Mouse (Mus musculus) heart, adult 18-20 months (tissue): ENCODE results near the gene 2010111I01Rik. TPM values are rescaled to one million over a fixed set of nuclear protein-coding genes. Genes with fewer than 3 reads are reported as not detected.

ENCODE experiments used
- DNase-seq, 2 experiments: peaks; one replicate each; pipeline ENCODE4 v3.0.0; 2021 to 2022; ENCODE audit warnings: mixed read lengths in 1 of 2
- total RNA-seq, 2 experiments: library from RNA; stranded (reverse); gene quantifications; 2 replicates each; pipeline ENCODE4 v1.2.3; 2021

Gene 2010111I01Rik
- total RNA-seq, 2 experiments from 2014 or later: 82.0 to 84.9 TPM

GRCm38 (mm10) chr13:63258671-63259070 is 294.0 kb downstream of the 2010111I01Rik start:
- DNase-seq: no peak

GRCm38 (mm10) chr13:63260133-63260532 is 295.4 kb downstream of the 2010111I01Rik start:
- DNase-seq: no peak

GRCm38 (mm10) chr13:63260753-63261631 is 296.3 kb downstream of the 2010111I01Rik start:
- peak; percentile 64 to 66 for DNase-seq

DNA sequence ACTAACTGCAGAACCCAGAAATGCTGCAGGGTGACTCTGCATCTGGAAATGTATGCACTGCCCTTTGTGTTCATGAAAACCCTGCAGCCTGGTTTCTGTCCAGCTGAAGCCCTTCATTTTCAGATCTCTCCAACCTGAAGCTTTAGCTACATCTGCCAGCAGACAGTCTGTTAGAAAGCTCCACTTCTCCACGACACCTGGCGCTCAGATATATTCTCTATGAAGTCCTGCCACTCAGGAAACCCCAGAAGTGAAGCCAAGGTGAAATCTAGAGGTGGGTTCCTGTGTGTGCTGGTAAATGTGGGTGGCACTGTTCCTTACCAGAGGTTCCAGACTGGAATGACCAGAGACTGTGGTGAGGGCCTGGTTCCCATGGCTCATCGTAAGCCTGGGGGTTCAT is 297.0 kb downstream of the 2010111I01Rik start:
- no peak for DNase-seq

DNA sequence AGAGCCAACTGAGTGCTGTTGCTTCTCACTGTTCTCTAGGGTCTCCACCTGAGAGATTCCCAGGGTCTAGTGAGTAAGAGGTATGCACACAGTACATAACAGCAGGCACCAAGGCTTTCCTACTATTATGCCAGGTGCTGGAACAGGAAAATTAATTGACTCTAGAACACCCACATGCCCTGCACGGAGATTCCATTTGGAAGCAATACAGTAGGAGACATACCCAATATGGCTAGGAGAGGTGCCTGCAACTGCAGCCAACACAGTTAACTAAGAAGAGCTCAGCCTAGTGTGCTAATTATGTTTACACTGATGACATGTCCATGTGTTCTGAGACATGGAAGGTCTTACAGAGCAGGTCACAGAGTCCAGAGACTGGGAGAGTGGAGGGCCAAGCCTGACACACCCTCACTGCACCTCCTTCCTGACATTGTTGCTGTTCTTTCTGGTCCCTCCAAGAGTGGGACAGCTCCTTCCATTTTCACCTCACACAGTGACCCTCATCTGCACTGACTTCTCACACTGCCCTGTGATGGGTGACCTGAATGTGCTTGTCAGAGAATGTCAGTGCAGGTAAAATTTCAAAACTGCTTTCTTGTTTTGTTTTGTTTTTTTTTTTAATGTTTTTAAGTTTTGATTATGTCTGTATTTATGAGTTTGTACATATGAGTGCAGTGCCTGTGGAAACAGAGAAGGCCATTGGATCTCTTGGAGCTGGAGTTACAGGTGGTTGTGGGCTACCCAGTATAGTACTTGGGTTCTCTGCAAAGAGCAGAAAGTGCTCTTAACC is 297.7 kb downstream of the 2010111I01Rik start:
- peak in 1 of 2 experiments; percentile 69 for DNase-seq

DNA sequence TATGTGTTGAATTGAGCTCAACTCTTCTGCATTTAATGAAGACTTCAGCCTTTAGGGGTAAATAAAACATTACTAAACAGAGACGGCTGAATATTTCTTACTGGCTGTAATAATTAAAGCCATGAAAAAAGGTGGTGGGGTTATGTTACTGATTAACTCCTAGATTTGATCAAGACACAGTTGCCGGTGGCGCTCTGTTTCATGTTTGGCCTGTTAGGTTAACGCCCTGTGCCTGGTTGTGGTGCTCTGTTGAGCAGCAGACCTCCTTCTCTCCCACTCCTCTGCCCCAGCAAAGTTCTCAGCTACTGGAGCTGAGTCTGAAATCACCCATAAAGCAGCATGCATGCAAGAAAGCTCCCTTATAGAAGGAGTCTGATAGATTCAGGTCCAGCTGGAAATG is 303.7 kb downstream of the 2010111I01Rik start:
- DNase-seq: no peak

DNA sequence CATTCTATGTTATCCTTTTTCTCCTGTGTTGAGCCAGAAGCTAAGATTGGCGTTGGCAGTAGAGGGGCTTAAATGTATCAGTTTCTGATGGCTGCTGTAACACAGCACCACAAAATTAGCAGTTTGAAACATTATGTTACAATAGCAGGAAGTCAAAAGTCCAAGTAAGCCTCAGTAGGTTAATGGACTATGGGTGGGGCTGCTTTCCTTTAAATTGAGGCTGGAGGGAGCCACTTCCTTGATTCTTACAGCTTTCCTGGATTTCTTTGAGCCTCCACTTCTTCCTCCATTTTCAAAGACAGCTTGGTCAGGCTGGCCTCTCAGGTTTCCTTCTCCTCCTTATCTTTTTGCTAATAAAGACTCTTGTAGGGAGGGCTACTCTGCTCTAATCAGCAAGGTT is 304.1 kb downstream of the 2010111I01Rik start:
- no peak for DNase-seq

DNA sequence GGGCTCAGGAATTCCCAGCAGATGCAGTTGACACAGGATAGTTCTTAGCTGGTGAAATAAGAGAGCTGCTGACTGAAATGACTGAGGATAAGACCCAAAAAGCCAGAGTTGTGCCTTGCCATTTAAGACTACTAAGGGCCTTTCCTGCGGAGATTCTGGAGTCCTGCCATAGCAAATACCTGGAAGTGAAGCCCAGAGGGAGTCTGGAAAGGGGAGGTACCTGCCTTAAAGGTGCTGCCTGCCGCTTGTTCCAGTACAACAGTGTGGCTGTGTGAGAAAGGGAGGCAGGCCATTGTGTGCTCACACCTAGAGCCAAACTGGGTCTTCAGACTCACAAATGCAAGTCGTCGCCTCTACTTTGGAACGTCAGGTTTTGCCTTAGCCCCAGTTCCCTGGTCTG is 305.5 kb downstream of the 2010111I01Rik start:
- DNase-seq: no peak

DNA sequence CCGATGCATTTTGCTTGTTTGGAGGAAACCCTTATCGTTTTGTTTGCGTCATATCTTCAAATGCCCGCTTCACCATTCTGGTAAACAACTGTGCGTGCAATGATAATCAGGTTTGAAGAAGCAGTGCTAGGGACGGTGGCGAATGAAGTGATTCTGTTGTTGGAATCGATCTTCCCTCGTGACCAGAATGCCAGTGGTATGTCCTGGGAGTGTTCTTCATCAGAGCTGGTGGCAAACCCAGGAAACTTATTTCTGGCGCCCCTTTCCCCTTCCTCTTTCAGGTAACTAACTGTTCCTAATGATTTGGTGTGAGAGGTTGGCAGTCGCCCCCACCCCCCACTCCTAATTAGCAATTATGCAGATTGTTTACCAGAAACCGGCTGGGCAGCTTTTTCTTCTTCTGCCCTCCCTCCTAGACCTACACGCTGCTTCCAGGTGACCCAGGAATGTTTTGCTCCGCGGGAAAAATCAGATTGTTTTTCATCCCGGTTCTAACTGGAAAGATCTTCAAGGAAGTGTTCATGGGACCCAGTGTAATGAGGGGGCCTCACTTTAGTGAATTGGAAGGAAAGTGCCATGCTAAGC is 307.4 kb downstream of the 2010111I01Rik start:
- no peak for DNase-seq

DNA sequence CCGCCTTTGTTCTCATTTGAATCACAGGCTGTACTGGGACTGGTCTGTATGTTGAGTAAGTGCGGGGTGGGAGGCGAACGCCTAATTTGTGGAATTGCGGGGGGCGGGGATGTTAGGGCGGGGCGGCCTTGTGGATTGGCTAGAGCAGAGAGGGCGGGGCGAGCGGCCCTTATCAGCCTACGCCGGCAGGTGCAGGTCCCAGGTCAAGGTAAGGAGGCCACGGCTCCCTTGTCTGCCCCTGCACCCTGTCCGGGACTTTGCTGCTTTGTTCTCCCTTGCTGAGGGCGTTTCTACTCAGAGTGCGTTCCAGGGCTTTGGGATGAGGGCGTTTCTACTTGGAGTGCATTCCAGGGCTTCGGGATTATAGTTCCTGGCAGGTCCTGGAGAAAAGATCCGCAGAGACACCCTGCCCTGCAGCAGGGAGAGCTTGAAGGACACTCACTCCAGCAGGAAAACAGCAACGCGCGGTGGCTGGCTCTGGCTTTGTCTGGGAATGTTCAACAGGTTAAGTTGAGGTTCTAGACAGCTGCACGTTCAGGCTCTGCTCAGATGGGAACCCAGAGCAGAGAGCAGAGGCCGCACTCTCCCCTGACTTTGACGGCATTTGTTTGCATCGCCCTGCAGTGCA is 308.0 kb downstream of the 2010111I01Rik start:
- peak; percentile 81 to 82 for DNase-seq

DNA sequence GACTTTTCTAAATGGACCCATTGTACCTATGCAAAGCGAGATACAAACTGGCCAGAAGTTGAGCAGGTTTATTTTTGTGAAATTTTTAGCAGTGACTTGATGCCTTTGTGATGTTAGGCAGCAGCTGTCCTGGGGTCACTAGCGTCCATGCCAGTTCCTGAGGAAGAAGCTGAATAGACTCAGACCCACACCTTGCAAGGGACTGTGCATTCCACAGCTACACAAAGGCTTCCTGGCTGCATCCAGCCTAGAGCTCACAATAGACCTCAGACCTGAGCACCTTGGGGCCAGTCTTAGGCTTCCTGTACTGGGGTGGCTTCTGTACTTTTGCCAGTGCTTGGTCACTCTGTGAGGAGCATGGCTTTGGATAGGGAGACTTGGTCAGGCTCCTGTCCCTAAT is 309.2 kb downstream of the 2010111I01Rik start:
- peak in 1 of 2 experiments; percentile 47 for DNase-seq

DNA sequence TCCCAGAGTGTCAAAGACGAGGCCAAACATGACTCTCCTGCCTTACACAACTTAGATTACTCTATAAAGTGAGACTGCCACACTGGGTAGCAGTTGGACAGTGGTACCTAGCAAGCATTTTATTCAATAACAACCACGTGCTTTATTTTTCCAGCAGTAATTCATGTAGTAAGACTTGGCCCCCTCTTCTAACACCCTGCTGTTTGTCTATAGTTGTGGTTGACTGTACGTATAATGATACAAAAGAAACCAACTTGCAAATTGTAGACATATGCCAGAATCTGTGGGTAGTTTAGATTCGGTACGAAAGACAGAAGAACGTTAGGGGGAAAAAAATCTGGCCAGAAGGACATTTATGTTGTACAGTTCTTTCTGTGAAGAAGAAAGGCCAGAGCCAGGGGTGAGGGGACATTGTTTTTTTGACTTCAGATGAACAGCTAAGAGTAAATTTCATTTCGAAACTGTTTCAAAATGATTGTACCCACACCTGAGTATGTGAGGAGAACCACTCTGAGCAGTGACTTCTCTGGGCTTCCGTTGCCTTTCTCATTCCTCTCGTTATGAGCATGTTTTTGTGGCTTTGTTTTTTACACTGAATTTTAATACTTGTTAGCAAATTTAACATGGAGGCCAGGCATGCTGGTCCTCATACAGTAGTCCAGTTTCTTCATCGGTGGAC is 309.9 kb downstream of the 2010111I01Rik start:
- DNase-seq: no peak

DNA sequence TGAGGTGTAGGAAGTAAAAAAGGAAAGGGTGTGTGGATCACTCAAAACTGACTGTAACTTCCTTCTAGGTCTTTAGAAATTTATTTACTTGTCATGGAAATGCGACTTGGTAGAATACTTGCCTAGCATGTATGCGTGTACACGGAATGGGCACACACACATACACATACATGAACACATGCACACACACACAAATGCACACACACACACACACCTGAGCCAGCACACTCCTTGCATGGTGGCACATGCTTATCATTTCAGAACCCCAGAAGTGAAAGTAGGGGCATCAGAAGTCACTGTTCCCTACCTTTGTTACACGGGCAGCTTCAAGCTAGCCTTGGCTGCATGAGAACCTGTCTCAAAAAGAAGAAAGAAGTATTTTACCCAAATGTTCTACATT is 311.7 kb downstream of the 2010111I01Rik start:
- DNase-seq: no peak

DNA sequence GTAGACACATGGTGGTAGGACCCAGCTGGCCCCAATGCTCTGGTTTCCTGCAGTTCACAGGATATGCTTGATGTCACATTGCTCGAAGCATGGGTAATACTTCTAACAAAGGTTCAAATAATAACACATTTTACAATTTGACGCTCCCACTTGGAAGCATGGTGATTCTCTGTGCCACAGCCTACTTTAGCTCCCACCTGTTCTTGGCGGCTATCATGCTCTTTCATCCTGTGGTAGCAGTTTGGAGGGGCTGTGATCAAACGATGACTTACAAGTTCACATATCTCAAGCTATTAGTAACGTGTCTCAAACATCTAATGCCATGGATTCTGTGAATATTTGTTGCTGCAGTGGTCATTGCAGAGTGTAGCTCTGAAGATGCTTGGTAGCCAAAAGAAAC is 312.6 kb downstream of the 2010111I01Rik start:
- no peak for DNase-seq

DNA sequence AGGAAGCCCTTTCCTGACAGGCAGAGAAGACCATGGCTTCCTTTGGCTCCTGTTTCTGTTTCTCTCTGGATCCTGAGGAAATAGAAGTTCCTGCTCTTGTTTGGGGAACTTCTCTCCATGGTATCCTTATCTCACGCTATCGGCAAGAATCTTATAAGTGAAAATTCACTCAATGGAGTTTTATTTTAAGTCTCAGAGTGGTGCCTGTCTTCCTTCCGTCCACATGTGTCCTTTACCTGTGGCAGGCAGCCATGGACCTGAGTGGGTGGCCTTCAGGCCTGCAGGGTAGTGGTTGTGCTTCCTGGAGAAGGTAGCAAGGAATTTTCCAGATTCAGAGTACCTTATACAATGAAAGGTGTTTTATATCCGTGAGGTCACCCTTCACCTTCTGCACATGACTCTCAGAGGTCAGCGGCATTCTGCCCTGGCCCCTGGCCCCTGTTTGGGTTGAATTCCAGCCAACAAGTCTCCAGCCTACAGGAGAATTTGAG is 313.5 kb downstream of the 2010111I01Rik start:
- DNase-seq: peak; percentile 69 to 72

- peak; percentile 71 to 82 for DNase-seq
These were observed 314.2 kb downstream of the 2010111I01Rik start for GRCm38 (mm10) chr13:63278796-63279475.

DNA sequence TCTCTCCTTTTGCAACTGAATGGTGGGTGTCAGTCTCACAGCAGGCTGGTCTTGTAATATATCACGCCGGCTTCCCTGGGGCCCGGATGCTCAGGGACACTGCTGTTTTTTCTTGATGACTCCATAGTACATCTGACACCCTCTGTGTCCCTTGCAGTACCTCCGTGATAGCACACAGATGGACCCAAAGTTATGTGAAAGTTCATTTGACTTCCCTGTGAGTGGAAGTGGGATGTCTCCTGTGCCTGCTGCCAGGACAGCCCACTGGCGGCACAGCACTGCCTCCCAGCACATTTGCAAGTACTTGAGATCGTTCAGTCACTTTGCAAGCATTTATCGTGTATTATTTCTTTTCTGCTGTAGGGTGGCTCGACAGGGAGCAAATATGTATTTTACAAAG is 315.1 kb downstream of the 2010111I01Rik start:
- DNase-seq: no peak

DNA sequence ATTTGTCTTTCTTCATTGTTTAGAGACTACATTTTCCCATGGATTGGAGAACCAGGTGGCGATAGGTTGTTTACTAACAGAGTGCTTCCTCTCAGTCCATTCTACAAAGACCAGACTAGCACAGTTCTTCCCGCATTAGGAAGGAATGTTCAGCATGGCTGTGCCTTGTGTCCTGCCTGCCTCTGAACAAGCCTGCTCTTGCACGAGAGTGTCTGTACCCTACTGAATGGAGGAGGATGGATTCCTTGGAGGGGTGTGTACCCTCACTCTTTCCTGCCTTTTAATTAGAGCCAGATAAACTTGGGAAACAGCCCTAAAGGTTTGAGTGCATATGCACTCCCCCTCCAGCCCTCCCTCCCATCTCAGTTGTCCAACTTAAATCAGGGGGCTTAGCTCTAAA is 315.7 kb downstream of the 2010111I01Rik start:
- peak in 1 of 2 experiments; percentile 34 for DNase-seq

GRCm38 (mm10) chr13:63281206-63281605 is 316.5 kb downstream of the 2010111I01Rik start:
- DNase-seq: no peak

DNA sequence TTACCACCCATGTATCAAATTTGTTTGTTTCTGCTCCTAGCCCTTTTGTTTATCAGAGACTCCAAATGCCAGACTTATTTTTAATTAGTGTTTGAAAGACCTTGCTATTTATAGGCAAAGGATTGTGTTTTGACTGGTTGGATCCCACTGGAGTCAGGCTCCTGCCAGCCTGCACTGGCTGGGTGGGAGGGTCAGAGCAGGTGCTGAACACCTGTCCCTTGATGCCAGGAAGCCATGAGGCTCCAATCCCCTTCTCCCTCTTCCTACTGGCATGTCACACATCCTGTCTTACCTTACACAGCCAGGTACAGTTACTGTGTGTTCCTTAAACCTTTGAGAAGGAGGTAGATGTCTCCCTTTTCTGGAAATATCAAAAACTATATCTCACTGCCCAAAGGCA is 318.5 kb downstream of the 2010111I01Rik start:
- DNase-seq: no peak

DNA sequence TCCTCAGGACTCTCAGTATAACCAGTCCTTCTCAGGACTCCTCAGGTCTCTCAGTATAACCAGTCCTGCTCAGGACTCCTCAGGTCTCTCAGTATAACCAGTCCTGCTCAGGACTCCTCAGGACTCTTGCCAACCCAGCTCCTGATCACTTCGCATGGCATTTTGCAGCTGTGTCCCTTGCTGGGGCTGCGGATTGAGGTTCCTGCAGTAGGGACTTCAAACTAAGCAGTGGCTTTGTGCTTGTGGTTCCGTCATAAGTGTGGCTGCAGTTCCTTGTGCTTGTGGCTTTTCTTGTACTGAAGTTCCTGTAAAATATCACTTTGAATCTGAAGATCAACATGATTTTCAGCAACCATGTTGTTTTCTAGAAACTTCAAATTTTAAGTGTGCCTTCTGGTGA is 320.1 kb downstream of the 2010111I01Rik start:
- no peak for DNase-seq
